Mouse (Mus musculus) retina, postnatal 1 day (tissue): ENCODE results near the gene Tex33.
A peak's percentile ranks its signal among the peaks of the same experiment; 100 is the strongest.

Experiments
- DNase-seq: peaks from one replicate; pipeline ENCODE4 v3.0.0-alpha.2; 2012

Tex33 gene

GRCm38 (mm10) chr15:78395478-78395962 is at the start of gene Tex33:
Gene Tex33, minus strand, starts transcription at chr15:78395912.
- DNase-seq, result no peak

- no peak for DNase-seq
Observed at GRCm38 (mm10) chr15:78443857-78444256, 48.1 kb upstream of the Tex33 start.

GRCm38 (mm10) chr15:78442231-78442630 is 46.5 kb upstream of the Tex33 start:
- no peak for DNase-seq

GRCm38 (mm10) chr15:78438973-78439372 is 43.3 kb upstream of the Tex33 start:
- no peak for DNase-seq

- DNase-seq, result no peak
Observed at GRCm38 (mm10) chr15:78438505-78438904, 42.8 kb upstream of the Tex33 start.

GRCm38 (mm10) chr15:78438018-78438394 is 42.3 kb upstream of the Tex33 start:
- no peak for DNase-seq

GRCm38 (mm10) chr15:78437237-78438017 is 41.7 kb upstream of the Tex33 start:
- DNase-seq, result no peak

GRCm38 (mm10) chr15:78436380-78437192 is 40.9 kb upstream of the Tex33 start:
- peak; percentile 89 for DNase-seq

GRCm38 (mm10) chr15:78435681-78436080 is 40.0 kb upstream of the Tex33 start:
- no peak for DNase-seq

- peak; percentile 82 for DNase-seq
Observed at GRCm38 (mm10) chr15:78434896-78435520, 39.3 kb upstream of the Tex33 start.

GRCm38 (mm10) chr15:78431541-78432121 is 35.9 kb upstream of the Tex33 start:
- no peak for DNase-seq

- no peak for DNase-seq
Observed at GRCm38 (mm10) chr15:78430874-78431273, 35.2 kb upstream of the Tex33 start.

- no peak for DNase-seq
Observed at GRCm38 (mm10) chr15:78429871-78430622, 34.3 kb upstream of the Tex33 start.

- DNase-seq, result no peak
Observed at GRCm38 (mm10) chr15:78429139-78429459, 33.4 kb upstream of the Tex33 start.

- peak; percentile 82 for DNase-seq
Observed at GRCm38 (mm10) chr15:78428391-78429138, 32.9 kb upstream of the Tex33 start, which contains the start of gene Kctd17. Gene Kctd17, plus strand, starts transcription at chr15:78428564.

GRCm38 (mm10) chr15:78425230-78425629 is 29.5 kb upstream of the Tex33 start:
- no peak for DNase-seq

GRCm38 (mm10) chr15:78424507-78424906 is 28.8 kb upstream of the Tex33 start:
- DNase-seq, result no peak

GRCm38 (mm10) chr15:78422046-78422956 is 26.6 kb upstream of the Tex33 start:
- DNase-seq, result peak; percentile 88

GRCm38 (mm10) chr15:78420395-78420794 is 24.7 kb upstream of the Tex33 start:
- DNase-seq, result no peak

GRCm38 (mm10) chr15:78416937-78417336 is 21.2 kb upstream of the Tex33 start:
- no peak for DNase-seq
